Mouse (Mus musculus) heart, embryonic 16.5 days (tissue): Measurements from ENCODE around the gene Cox6a1. TPM values are rescaled to one million over a fixed set of nuclear protein-coding genes. Genes with fewer than 3 reads are reported as not detected.
"Not testable (repeated sequence)": the region's sequence is repeated elsewhere in the genome, so short reads cannot be mapped to it uniquely, and the experiment has no call there.

Experiments used
- ATAC-seq: fragments of 200-750 bp; cut with Nextera tagmentation; replicated peaks from 2 replicates; pipeline ENCODE4 v1.8.0; 2017; ENCODE audit warnings: moderate number of reproducible peaks; ENCODE audit not compliant: insufficient read depth, low FRiP score; ENCODE audit errors: extremely low read depth
- H3K27ac ChIP-seq: fragments of 300-500 bp; sonication (generic); 2 replicates; pipeline ENCODE4 v1.5.1; 2014; ENCODE audit warnings: mild to moderate bottlenecking, low read length, control low read depth, moderate library complexity
- H3K27me3 ChIP-seq: fragments of 300-500 bp; sonication (generic); 2 replicates; pipeline ENCODE4 v1.6.1; 2014; ENCODE audit warnings: low read length, mixed read lengths; ENCODE audit not compliant: control insufficient read depth, insufficient read depth
- H3K36me3 ChIP-seq: fragments of 300-500 bp; sonication (generic); 2 replicates; pipeline ENCODE4 v1.6.1; 2014; ENCODE audit not compliant: control insufficient read depth, insufficient read depth
- H3K4me1 ChIP-seq: fragments of 300-500 bp; sonication (generic); 2 replicates; pipeline ENCODE4 v1.6.1; 2014; ENCODE audit warnings: low read length, mixed read lengths; ENCODE audit not compliant: control insufficient read depth, insufficient read depth
- H3K4me2 ChIP-seq: fragments of 300-500 bp; sonication (generic); 2 replicates; pipeline ENCODE4 v1.6.1; 2014; ENCODE audit warnings: low read depth, mild to moderate bottlenecking, control low read depth, low read length
- H3K4me3 ChIP-seq: fragments of 300-500 bp; sonication (generic); 2 replicates; pipeline ENCODE4 v1.5.1; 2014; ENCODE audit warnings: mild to moderate bottlenecking, control low read depth, low read length
- H3K9ac ChIP-seq: fragments of 300-500 bp; sonication (generic); 2 replicates; pipeline ENCODE4 v1.6.1; 2014; ENCODE audit warnings: low read length, control low read depth
- H3K9me3 ChIP-seq: fragments of 300-500 bp; sonication (generic); replicated peaks from 2 replicates; pipeline ENCODE4 v1.6.1; 2016; ENCODE audit warnings: low read length; ENCODE audit not compliant: control insufficient read depth
- WGBS: fragments of 180-500 bp; shearing (Covaris S2); extraction: QIAGEN DNeasy Blood & Tissue Kit; methylation state at CpG from one replicate; pipeline ENCODE4 v1.1.7; 2014; 5-methylcytosine and 5-hydroxymethylcytosine counted together
- polyA plus RNA-seq: library from polyadenylated mRNA; unstranded; fragments of >200 nt; fragmentation: Nextera tagmentation; extraction: Ambion mirVana; gene quantifications from 2 replicates; pipeline ENCODE4 v1.2.1, GENCODE M21; 2015

Gene Cox6a1
- polyA plus RNA-seq, result 1,358 and 1,596 TPM in 2 replicates

DNA sequence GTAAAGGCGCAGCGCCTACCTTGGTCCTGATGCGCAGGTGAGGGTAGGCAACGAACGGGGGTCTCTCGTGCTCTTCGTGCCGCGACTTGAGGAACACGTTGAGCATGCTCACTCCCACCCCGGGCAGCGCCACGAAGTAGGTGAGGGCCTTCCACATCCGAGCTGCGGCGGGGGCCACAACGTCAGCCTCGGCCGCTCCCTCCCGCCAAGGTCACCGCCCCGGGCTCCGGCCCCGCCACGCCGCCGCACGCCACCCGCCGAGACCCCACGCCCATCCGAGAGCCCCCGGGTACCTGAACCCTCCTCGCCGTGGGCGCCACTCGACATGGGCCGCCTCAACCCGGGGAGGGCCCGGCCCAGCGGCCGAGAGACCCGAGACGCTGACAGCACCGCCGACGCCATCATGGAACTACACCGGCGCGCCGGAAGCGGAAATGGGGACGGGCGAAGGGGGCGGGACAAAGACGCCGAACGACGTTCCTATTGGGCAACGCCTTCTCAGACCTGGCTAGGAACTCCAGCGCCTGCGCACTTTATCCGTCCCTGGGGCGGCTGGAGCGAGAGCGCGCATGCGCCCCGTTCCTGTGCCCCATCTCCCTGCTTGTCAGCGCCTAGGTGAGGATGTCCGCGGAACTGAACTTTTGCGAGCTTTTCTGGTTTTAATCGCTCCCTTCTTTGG lies at the start of gene Cox6a1:
TSS of gene Cox6a1 (minus strand) at position 436 of the 679 bp plus-strand sequence.
- H3K27ac ChIP-seq, result peak within 1 kb of the TSS; percentile 83
- no peaks in the 10 kb centered on the region for H3K9me3 ChIP-seq
- H3K4me2 ChIP-seq, result peak within 1 kb of the TSS; percentile 82
- WGBS, result under 1% methylated on average over 71 of the region's 74 CpGs
- H3K4me3 ChIP-seq, result peak within 1 kb of the TSS; percentile 68
- peaks cover 9% of the 10 kb centered on the region for H3K4me1 ChIP-seq
- ATAC-seq, result peak; percentile 95
- peak within 1 kb of the TSS; percentile 95 for H3K9ac ChIP-seq
- H3K36me3 ChIP-seq, result peaks cover 25% of the 10 kb centered on the region
- H3K27me3 ChIP-seq, result no peaks in the 10 kb centered on the region

DNA sequence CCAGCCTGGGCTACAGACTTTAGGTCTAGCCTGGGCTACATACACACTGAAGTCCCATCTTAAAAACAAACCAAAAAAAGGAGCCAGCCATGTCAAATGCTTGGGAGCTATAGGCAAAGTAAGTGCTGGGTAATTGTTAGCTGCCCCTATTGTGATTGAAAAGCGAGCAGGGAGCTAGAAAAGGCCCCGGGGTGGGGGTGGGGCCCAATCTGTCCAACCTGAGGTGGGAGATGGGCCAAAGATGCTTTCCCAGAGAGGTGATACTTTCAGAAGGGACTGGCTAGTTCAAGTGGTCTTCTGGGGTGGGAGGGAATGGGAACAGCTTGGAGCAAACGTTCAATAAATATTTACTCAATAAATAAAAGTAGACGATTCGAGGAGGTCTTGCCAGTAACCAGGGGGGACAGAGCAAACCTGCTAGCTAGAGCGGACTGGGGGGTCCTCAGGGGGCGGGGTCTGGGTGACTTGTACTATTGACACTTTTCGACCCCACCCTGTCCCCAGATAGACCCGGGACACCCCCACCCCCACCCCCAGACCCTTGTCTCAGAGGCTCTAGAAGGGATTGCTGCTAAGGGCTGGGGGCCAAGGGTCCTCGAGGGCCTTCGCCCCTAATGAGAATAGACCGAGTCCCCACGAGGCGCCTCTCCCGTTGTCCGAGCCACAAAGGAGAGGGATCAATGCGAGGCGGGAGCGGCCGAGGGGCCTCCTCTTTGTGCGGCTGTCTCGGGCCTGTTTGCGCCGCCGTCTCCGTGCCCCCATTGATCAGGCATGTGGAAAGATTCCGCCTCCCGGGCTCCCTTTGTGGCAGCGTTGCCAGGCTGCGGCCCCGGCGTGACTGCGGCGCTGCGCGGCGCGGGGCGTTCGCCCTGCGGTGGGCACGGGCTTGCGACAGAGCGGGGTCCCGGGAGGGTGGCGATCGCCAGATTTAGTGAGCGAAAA lies 49.3 kb upstream of the Cox6a1 start:
- H3K4me3 ChIP-seq, result peak overlapping the region; percentile 47
- 4% methylated on average over 48 of the region's 48 CpGs for WGBS
- ATAC-seq, result no peak
- no peak overlapping the region for H3K27ac ChIP-seq
- peak overlapping the region; percentile 79 for H3K4me2 ChIP-seq
- H3K27me3 ChIP-seq, result peaks cover 10% of the 10 kb centered on the region; the same call in 1 of the 2 replicates
- H3K36me3 ChIP-seq, result no peaks in the 10 kb centered on the region
- H3K4me1 ChIP-seq, result peaks cover 2% of the 10 kb centered on the region; the same call in 1 of the 2 replicates
- peak overlapping the region; percentile 72 for H3K9ac ChIP-seq
- H3K9me3 ChIP-seq, result no peaks in the 10 kb centered on the region

DNA sequence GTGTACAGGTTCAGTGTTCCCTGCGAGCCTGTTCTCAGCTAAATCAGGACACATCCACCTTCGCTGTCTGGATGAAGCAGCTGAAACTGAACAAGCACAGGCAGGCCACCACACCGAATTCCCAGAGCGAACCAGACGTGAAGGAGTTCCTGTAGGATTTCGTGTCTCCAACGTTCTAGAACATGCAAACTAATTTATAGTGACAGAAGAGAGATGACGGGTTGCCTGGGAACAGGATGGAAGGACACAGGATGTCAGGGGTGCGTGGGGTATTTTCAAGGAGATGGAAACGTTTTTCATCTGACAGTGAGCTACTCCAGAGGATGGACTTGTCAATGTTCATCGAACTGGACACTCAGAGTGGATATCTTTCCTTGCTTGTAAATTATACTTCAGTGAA lies 47.9 kb upstream of the Cox6a1 start:
- no peak for ATAC-seq
- 67% methylated on average over 11 of the region's 11 CpGs for WGBS
- Histone ChIP-seq H3K4me2 (no peak overlapping the region), H3K4me1 (peaks cover 2% of the 10 kb centered on the region; the same call in 1 of the 2 replicates), H3K36me3 (no peaks in the 10 kb centered on the region), H3K9me3 (no peaks in the 10 kb centered on the region), H3K27me3 (peaks cover 10% of the 10 kb centered on the region; the same call in 1 of the 2 replicates), H3K27ac (no peak overlapping the region), H3K4me3 (no peak overlapping the region), H3K9ac (no peak overlapping the region)

DNA sequence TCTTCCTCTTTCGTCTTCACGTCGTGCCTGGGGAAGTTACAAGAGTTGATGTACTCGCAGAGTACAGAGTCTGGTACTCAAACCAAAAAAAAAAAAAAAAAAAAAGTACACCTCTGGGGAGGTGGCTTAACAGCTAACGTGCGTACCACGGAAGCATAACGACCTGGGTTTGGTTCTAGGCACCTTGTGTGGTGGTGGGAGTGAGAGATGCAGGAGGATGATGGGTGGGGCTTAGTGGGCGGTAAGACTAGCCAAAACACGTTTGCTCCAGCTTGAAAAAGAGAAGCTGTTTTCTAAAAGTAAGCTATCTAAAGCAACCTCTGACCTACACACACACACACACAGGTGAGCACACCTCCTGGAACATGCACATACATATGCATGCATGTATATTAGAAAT lies 46.1 kb upstream of the Cox6a1 start:
- Histone ChIP-seq H3K9me3 (no peaks in the 10 kb centered on the region), H3K4me3 (no peak overlapping the region), H3K4me1 (peaks cover 2% of the 10 kb centered on the region; the same call in 1 of the 2 replicates), H3K4me2 (no peak overlapping the region), H3K9ac (no peak overlapping the region), H3K27ac (no peak overlapping the region), H3K27me3 (peaks cover 5% of the 10 kb centered on the region; the same call in 1 of the 2 replicates), H3K36me3 (no peaks in the 10 kb centered on the region)
- WGBS, result 26% methylated on average over 10 of the region's 10 CpGs
- ATAC-seq, result no peak

DNA sequence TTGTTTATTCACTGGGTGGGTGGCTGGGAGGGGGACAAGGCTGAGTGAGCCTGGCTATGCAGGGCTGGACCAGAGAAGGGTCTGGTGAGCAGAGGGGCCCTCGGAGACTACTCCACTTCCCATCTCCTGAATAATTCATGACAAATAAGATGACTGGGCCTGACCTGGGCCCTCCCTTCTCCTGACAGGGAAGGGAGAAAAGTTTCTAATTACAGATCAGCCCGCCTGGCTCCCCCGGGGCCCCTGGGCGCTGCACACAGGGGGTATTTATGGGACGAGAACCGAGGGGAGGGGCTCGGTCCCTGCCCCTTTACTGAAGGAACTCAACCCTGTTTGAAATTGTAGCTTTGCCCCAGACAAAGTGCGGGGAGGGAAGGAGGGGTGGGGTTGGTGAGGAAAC lies 45.4 kb upstream of the Cox6a1 start:
- H3K9me3 ChIP-seq, result no peaks in the 10 kb centered on the region
- H3K36me3 ChIP-seq, result no peaks in the 10 kb centered on the region
- no peak overlapping the region for H3K4me3 ChIP-seq
- 8% methylated on average over 8 of the region's 8 CpGs for WGBS
- ATAC-seq, result 0 out of 2 replicates have a peak, but pooled peaks have one; percentile 28
- peaks cover 2% of the 10 kb centered on the region; the same call in 1 of the 2 replicates for H3K4me1 ChIP-seq
- H3K27me3 ChIP-seq, result peaks cover 5% of the 10 kb centered on the region; the same call in 1 of the 2 replicates
- H3K9ac ChIP-seq, result no peak overlapping the region
- peak overlapping the region; percentile 23; the same call in 1 of the 2 replicates for H3K4me2 ChIP-seq
- H3K27ac ChIP-seq, result no peak overlapping the region

DNA sequence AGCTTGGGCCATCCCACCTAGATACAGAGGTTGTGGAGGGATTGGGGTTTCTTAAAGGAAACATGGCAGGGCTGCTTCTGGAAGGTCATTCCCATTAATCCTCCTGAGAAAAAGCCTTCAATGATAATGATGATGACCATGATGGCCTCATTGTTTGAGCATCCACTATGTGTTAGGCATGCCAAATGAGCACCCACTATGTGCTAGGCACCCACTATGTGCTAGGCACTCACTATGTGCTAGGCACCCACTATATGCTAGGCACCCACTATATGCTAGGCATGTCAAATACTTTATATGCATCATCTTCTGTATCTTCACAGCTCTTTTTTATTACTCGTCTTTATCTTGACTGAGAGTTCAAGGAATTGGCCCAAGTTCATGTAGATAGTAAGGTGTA lies 44.2 kb upstream of the Cox6a1 start:
- Histone ChIP-seq H3K9ac (no peak overlapping the region), H3K4me3 (no peak overlapping the region), H3K27me3 (peaks cover 3% of the 10 kb centered on the region; the same call in 1 of the 2 replicates), H3K9me3 (no peaks in the 10 kb centered on the region), H3K4me1 (no peaks in the 10 kb centered on the region), H3K36me3 (no peaks in the 10 kb centered on the region), H3K27ac (no peak overlapping the region), H3K4me2 (no peak overlapping the region)
- 62% methylated on average over 1 of the region's 1 CpGs for WGBS
- no peak for ATAC-seq

DNA sequence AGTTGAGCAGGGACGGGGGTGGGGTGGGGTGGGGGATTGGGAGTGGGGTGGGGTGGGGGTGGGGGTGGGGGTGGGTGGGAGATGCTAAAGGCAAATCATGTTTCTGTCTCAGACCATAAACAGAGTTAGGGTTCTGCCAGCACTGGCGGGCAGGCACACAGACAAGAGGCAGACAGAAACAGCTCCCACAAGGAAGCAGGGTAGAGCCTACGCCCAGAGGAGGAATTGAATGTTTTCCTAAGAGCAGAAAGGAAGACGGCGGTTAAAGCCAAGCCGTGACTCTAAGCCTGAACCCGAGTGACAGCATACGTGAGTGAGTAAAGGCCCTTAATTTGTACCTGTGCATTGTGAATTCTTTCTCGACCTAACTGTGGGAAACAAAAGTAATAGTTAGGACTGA lies 43.2 kb upstream of the Cox6a1 start:
- no peak overlapping the region for H3K4me3 ChIP-seq
- no peak for ATAC-seq
- no peak overlapping the region for H3K9ac ChIP-seq
- H3K27ac ChIP-seq, result no peak overlapping the region
- WGBS, result 40% methylated on average over 9 of the region's 9 CpGs
- 0 out of 2 replicates have a peak, but pooled peaks cover 3% of the 10 kb centered on the region for H3K27me3 ChIP-seq
- H3K9me3 ChIP-seq, result no peaks in the 10 kb centered on the region
- no peaks in the 10 kb centered on the region for H3K4me1 ChIP-seq
- no peak overlapping the region for H3K4me2 ChIP-seq
- no peaks in the 10 kb centered on the region for H3K36me3 ChIP-seq

DNA sequence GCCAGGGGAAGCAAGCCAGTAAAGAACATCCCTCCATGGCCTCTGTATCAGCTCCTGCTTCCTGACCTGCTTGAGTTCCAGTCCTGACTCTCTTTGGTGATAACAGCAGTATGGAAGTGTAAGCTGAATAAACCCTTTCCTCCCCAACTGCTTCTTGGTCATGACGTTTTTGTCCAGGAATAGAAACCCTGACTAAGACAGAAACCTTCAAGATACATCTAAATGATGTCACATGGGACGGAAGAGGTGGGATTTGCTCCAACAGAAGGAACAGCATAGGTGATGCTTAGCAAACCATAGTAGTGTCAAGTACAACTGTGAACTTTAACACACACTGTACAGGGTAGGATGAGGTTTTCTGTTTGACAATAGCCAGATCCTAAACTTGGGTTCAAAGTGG lies 30.1 kb upstream of the Cox6a1 start:
- not testable (repeated sequence) for H3K9ac ChIP-seq, H3K27ac ChIP-seq, H3K9me3 ChIP-seq, ATAC-seq, H3K4me1 ChIP-seq, H3K36me3 ChIP-seq, H3K4me3 ChIP-seq, H3K4me2 ChIP-seq, H3K27me3 ChIP-seq
- WGBS, result 53% methylated on average over 2 of the region's 2 CpGs
